Mouse (Mus musculus): ENCODE measurements at regions not wholly inside any gene's neighbourhood (a gene's known extent, or its start where the extent isn't known, plus 50 kb on each side); places are given as distances from the start of the nearest gene placed in this dataset.

DNA sequence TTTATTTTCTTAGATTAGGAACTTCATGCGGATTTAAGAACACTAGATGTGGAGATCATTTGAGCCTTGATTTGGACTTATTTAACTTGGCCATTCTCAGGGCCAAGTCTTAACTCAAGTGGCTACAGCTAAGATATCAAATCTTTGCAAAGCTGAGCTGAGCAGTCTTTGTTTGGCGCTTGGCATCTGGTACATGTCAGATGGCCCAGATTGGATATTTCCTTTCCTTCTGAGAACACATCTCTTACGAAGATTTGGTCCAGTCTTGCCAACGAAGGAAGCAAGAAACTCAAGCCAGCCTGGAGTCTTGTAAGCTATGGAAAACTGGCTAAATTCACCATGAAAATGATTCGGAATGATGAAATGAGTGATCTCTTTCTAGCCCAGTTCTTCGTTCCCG lies 59.1 kb upstream of the Cdc42ep3 start:
- Histone ChIP-seq H3K27me3 (ENCODE audit: control insufficient read depth, insufficient read depth, low read length) (no peaks in the 10 kb centered on the region), H3K4me1 (ENCODE audit: control insufficient read depth, insufficient read depth, low read length) (no peaks in the 10 kb centered on the region), H3K36me3 (replicated peaks; ENCODE audit: control insufficient read depth, insufficient read depth, low read depth, low read length) (no peaks in the 10 kb centered on the region), H3K4me2 (ENCODE audit: low read depth, low read length) (no peak overlapping the region), H3K9me3 (replicated peaks; ENCODE audit: control insufficient read depth, low read length) (no peaks in the 10 kb centered on the region), H3K9ac (replicated peaks; ENCODE audit: low read length) (no peak overlapping the region), H3K4me3 (ENCODE audit: low read depth, low read length) (no peak overlapping the region), H3K27ac (replicated peaks; ENCODE audit: low read depth, low read length) (no peak overlapping the region)
- DNase-seq (ENCODE audit: low spot score), result no peak
- ATAC-seq (replicated peaks; ENCODE audit: insufficient number of reproducible peaks, low FRiP score, low TSS enrichment, low read depth), result no peak
- 93% methylated on average over 7 of the region's 7 CpGs for WGBS

DNA sequence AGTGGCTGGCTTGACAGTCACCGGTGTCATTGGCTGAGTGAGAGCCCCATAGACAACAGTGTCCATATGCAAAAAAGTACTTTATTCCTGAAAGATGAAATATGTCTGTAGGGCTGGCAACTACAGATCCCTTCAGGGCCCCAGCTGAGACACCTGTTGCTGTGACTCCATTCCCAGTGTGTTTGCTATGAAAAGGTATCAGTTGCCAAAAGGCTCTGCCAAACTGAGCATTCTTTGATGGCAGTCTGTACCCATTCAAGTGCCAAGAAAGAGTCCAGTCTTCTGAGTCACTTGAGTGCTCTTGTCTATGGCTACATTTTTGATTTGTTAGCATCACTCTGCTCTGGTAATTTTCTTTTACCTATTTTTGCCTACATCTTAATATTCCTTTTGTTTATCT lies 63.1 kb upstream of the Cdc42ep3 start:
- H3K4me1 ChIP-seq (ENCODE audit: control insufficient read depth, insufficient read depth, low read length), result no peaks in the 10 kb centered on the region
- H3K9me3 ChIP-seq (replicated peaks; ENCODE audit: control insufficient read depth, low read length), result no peaks in the 10 kb centered on the region
- WGBS, result 95% methylated on average over 1 of the region's 1 CpGs
- no peak overlapping the region for H3K9ac ChIP-seq (replicated peaks; ENCODE audit: low read length)
- DNase-seq (ENCODE audit: low spot score) (no peak), ATAC-seq (replicated peaks; ENCODE audit: insufficient number of reproducible peaks, low FRiP score, low TSS enrichment, low read depth) (no peak)
- no peak overlapping the region for H3K4me2 ChIP-seq (ENCODE audit: low read depth, low read length)
- H3K4me3 ChIP-seq (ENCODE audit: low read depth, low read length), result no peak overlapping the region
- H3K36me3 ChIP-seq (replicated peaks; ENCODE audit: control insufficient read depth, insufficient read depth, low read depth, low read length), result no peaks in the 10 kb centered on the region
- H3K27ac ChIP-seq (replicated peaks; ENCODE audit: low read depth, low read length), result no peak overlapping the region
- no peaks in the 10 kb centered on the region for H3K27me3 ChIP-seq (ENCODE audit: control insufficient read depth, insufficient read depth, low read length)

DNA sequence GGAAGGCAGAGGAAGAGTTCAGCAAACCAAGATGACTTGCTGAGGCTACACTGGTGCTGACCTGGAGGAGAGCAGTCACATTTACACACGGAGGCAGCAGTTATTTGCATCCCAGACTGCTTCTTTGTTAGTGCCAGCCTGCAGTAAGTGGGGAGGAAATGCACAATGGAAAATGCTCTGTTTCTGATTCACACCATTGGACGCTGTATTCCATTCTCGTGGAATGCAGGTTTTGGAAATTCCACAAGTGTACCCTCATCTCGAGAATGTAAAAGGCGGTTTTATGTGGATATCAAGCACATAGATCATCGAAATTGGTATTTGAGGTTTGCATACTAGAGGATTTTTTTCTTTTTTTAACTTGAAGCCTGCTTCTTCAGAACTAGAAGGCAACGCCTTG lies 66.7 kb upstream of the Cdc42ep3 start:
- H3K9me3 ChIP-seq (replicated peaks; ENCODE audit: control insufficient read depth, low read length), result no peaks in the 10 kb centered on the region
- H3K4me2 ChIP-seq (ENCODE audit: low read depth, low read length), result no peak overlapping the region
- DNase-seq (ENCODE audit: low spot score) (no peak), ATAC-seq (replicated peaks; ENCODE audit: insufficient number of reproducible peaks, low FRiP score, low TSS enrichment, low read depth) (no peak)
- H3K4me3 ChIP-seq (ENCODE audit: low read depth, low read length), result no peak overlapping the region
- no peaks in the 10 kb centered on the region for H3K27me3 ChIP-seq (ENCODE audit: control insufficient read depth, insufficient read depth, low read length)
- H3K36me3 ChIP-seq (replicated peaks; ENCODE audit: control insufficient read depth, insufficient read depth, low read depth, low read length), result no peaks in the 10 kb centered on the region
- H3K4me1 ChIP-seq (ENCODE audit: control insufficient read depth, insufficient read depth, low read length), result no peaks in the 10 kb centered on the region
- H3K27ac ChIP-seq (replicated peaks; ENCODE audit: low read depth, low read length), result no peak overlapping the region
- 72% methylated on average over 7 of the region's 7 CpGs for WGBS
- H3K9ac ChIP-seq (replicated peaks; ENCODE audit: low read length), result no peak overlapping the region

DNA sequence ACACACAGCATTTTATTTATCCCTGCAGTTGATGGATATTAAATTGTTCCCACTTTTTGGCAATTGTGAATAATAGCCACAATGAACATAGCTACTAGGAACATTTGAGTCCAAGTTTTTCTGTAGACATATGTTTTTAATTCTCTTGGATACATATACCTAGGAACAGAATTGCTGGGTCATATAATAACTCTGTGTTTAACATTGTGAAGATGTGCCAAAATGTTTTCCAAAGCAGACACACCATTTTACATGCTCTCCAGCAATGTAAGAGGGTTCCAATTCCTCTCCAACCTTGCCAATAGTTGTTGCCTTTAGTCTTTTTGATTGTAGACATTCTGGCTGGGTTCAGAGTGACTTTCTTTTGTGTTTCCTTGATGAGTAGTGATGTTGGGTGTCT lies 84.3 kb upstream of the Cdc42ep3 start:
- Histone ChIP-seq H3K4me3 (ENCODE audit: low read depth, low read length) (no peak overlapping the region), H3K27me3 (ENCODE audit: control insufficient read depth, insufficient read depth, low read length) (no peaks in the 10 kb centered on the region), H3K4me2 (ENCODE audit: low read depth, low read length) (no peak overlapping the region), H3K27ac (replicated peaks; ENCODE audit: low read depth, low read length) (no peak overlapping the region), H3K4me1 (ENCODE audit: control insufficient read depth, insufficient read depth, low read length) (no peaks in the 10 kb centered on the region), H3K9me3 (replicated peaks; ENCODE audit: control insufficient read depth, low read length) (no peaks in the 10 kb centered on the region), H3K36me3 (replicated peaks; ENCODE audit: control insufficient read depth, insufficient read depth, low read depth, low read length) (no peaks in the 10 kb centered on the region), H3K9ac (replicated peaks; ENCODE audit: low read length) (no peak overlapping the region)
- DNase-seq (ENCODE audit: low spot score) (no peak), ATAC-seq (replicated peaks; ENCODE audit: insufficient number of reproducible peaks, low FRiP score, low TSS enrichment, low read depth) (no peak)

DNA sequence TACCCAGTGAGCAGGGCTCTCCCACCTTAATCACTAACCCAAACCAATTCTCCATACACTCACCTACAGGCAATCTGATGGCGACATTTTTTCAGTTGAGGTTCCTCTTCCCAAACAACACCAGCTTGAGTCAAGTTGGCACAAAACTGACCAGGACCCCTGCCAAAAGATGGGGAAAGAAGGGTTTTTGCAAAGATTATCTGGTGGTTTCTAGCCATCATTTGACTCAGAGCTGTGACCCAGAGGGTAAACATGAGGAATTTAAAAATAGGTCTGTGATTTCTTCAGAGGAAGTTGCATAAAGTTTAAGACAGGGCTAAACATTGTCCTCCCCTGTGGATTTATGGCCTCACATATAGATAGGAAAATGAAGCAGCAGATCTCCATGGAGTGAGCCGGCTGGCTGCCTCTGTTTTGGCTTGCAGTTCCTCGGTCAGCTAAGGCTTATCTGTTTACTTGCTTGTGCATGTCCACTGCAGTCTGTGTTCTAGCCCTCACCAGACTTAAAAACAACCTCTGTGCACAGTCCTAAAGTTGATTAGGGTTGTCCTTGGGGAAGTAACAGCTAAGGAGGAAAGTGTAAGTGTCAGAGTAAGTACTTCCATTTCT lies 87.7 kb upstream of the Cdc42ep3 start:
- no peak overlapping the region for H3K9ac ChIP-seq (replicated peaks; ENCODE audit: low read length)
- no peaks in the 10 kb centered on the region for H3K9me3 ChIP-seq (replicated peaks; ENCODE audit: control insufficient read depth, low read length)
- H3K27ac ChIP-seq (replicated peaks; ENCODE audit: low read depth, low read length), result no peak overlapping the region
- H3K27me3 ChIP-seq (ENCODE audit: control insufficient read depth, insufficient read depth, low read length), result no peaks in the 10 kb centered on the region
- no peaks in the 10 kb centered on the region for H3K36me3 ChIP-seq (replicated peaks; ENCODE audit: control insufficient read depth, insufficient read depth, low read depth, low read length)
- H3K4me1 ChIP-seq (ENCODE audit: control insufficient read depth, insufficient read depth, low read length), result no peaks in the 10 kb centered on the region
- H3K4me3 ChIP-seq (ENCODE audit: low read depth, low read length), result no peak overlapping the region
- ATAC-seq (replicated peaks; ENCODE audit: insufficient number of reproducible peaks, low FRiP score, low TSS enrichment, low read depth) (no peak), DNase-seq (ENCODE audit: low spot score) (no peak)
- H3K4me2 ChIP-seq (ENCODE audit: low read depth, low read length), result no peak overlapping the region
- WGBS, result 82% methylated on average over 3 of the region's 3 CpGs

DNA sequence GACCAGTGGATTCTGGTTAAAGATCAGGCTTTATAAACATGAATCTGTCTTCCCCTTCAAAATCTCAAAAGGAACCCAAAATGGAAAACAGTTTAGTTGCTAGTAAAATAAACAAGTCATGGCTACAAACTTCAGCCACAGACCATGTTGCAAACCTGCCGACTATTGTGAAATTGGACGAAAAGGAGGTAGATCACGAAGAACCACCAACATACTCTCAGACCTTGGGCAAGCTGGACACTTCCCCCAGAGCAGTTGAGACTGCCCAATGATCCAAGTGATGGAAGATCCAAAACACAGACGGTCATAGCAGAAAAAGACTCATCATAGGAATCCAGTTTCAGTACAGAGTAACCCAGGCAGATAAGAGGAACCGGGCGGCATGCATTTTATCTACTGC lies 92.3 kb upstream of the Cdc42ep3 start:
- H3K4me3 ChIP-seq (ENCODE audit: low read depth, low read length), result no peak overlapping the region
- 91% methylated on average over 6 of the region's 6 CpGs for WGBS
- ATAC-seq (replicated peaks; ENCODE audit: insufficient number of reproducible peaks, low FRiP score, low TSS enrichment, low read depth) (no peak), DNase-seq (ENCODE audit: low spot score) (no peak)
- H3K9ac ChIP-seq (replicated peaks; ENCODE audit: low read length), result no peak overlapping the region
- H3K4me2 ChIP-seq (ENCODE audit: low read depth, low read length), result no peak overlapping the region
- no peaks in the 10 kb centered on the region for H3K36me3 ChIP-seq (replicated peaks; ENCODE audit: control insufficient read depth, insufficient read depth, low read depth, low read length)
- no peaks in the 10 kb centered on the region for H3K27me3 ChIP-seq (ENCODE audit: control insufficient read depth, insufficient read depth, low read length)
- no peaks in the 10 kb centered on the region for H3K4me1 ChIP-seq (ENCODE audit: control insufficient read depth, insufficient read depth, low read length)
- H3K9me3 ChIP-seq (replicated peaks; ENCODE audit: control insufficient read depth, low read length), result no peaks in the 10 kb centered on the region
- no peak overlapping the region for H3K27ac ChIP-seq (replicated peaks; ENCODE audit: low read depth, low read length)

DNA sequence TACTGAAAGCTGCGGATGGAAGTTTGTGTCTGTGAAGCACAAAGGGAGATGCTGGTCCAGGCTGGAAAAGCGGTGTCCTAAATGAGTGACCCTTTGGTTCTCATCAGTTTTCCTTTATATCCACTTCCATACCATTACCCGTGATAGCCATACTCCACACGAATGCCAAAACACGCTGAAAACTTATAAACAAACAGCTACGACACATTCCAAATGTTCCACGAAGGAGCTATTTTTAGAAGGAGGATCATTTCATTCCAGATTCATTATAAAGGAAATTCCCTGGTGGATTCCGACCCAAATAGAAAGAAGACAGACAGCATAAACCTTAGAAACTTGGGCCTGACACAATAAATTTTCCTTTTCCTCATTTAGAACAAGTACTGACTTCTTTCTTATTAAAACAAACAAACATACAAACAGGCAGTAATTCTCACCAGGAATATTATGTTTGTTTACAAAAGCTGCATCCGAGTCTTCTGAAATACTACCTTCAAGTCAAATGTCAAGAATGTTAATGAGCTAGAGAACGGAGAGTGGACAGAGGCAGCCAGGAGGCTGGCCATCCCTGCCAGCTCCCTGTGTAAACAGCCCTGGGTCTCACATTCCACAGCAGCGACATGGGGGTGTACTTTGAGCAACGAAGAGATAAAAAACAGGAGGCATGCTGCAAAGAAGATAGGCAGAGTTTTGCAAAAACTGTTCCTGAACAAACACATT lies 96.4 kb upstream of the Cdc42ep3 start:
- DNase-seq (ENCODE audit: low spot score) (peak; percentile 48), ATAC-seq (replicated peaks; ENCODE audit: insufficient number of reproducible peaks, low FRiP score, low TSS enrichment, low read depth) (no peak)
- H3K27ac ChIP-seq (replicated peaks; ENCODE audit: low read depth, low read length), result no peak overlapping the region
- no peak overlapping the region for H3K4me2 ChIP-seq (ENCODE audit: low read depth, low read length)
- no peaks in the 10 kb centered on the region for H3K9me3 ChIP-seq (replicated peaks; ENCODE audit: control insufficient read depth, low read length)
- 19% methylated on average over 12 of the region's 12 CpGs for WGBS
- no peaks in the 10 kb centered on the region for H3K27me3 ChIP-seq (ENCODE audit: control insufficient read depth, insufficient read depth, low read length)
- H3K4me1 ChIP-seq (ENCODE audit: control insufficient read depth, insufficient read depth, low read length), result no peaks in the 10 kb centered on the region
- no peaks in the 10 kb centered on the region for H3K36me3 ChIP-seq (replicated peaks; ENCODE audit: control insufficient read depth, insufficient read depth, low read depth, low read length)
- no peak overlapping the region for H3K4me3 ChIP-seq (ENCODE audit: low read depth, low read length)
- no peak overlapping the region for H3K9ac ChIP-seq (replicated peaks; ENCODE audit: low read length)

DNA sequence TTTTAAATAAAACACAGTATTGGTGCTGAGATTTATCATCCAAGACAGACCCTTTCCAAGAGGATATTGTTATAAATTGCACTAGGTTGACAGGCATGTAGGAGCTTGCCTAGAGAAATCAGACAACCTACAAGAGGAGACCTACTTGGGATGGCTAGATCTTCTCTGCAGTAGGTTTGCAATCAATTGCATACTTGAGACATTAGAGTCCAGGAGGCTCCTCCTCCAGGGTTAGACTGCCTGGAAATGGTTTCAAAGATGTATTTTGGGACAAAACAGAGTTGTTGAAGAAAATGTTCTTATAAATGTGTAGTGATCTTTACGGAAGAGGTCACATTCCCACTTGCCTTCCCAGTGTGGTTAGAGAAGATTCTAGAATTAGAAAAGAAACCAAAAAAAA lies 98.9 kb upstream of the Cdc42ep3 start:
- H3K4me3 ChIP-seq (ENCODE audit: low read depth, low read length), result no peak overlapping the region
- no peak overlapping the region for H3K9ac ChIP-seq (replicated peaks; ENCODE audit: low read length)
- no peaks in the 10 kb centered on the region for H3K9me3 ChIP-seq (replicated peaks; ENCODE audit: control insufficient read depth, low read length)
- no peaks in the 10 kb centered on the region for H3K36me3 ChIP-seq (replicated peaks; ENCODE audit: control insufficient read depth, insufficient read depth, low read depth, low read length)
- H3K4me2 ChIP-seq (ENCODE audit: low read depth, low read length), result no peak overlapping the region
- DNase-seq (ENCODE audit: low spot score) (no peak), ATAC-seq (replicated peaks; ENCODE audit: insufficient number of reproducible peaks, low FRiP score, low TSS enrichment, low read depth) (no peak)
- H3K4me1 ChIP-seq (ENCODE audit: control insufficient read depth, insufficient read depth, low read length), result no peaks in the 10 kb centered on the region
- WGBS, result 83% methylated on average over 1 of the region's 1 CpGs
- no peak overlapping the region for H3K27ac ChIP-seq (replicated peaks; ENCODE audit: low read depth, low read length)
- no peaks in the 10 kb centered on the region for H3K27me3 ChIP-seq (ENCODE audit: control insufficient read depth, insufficient read depth, low read length)
